Mouse (Mus musculus) ES-Bruce4 (cell line): ENCODE results near the gene Cfap77.

ENCODE experiments used
- CTCF ChIP-seq: IDR thresholded peaks from one replicate; pipeline ENCODE4 v1.8.1; 2011; ENCODE audit warnings: low read depth, low read length
- EP300 ChIP-seq: IDR thresholded peaks from 2 replicates; pipeline ENCODE4 v1.6.1; 2011; ENCODE audit warnings: low read depth, low read length; ENCODE audit not compliant: insufficient read depth
- POLR2A ChIP-seq: IDR thresholded peaks from one replicate; pipeline ENCODE4 v1.8.1; 2011; ENCODE audit warnings: low read length; ENCODE audit not compliant: insufficient read depth

- TF ChIP-seq CTCF (no peak), EP300 (no peak), POLR2A (no peak)
Measured at GRCm38 (mm10) chr2:28915768-28916512, 138.9 kb downstream of the Cfap77 start.
